Mouse (Mus musculus): Measurements from ENCODE around the gene Mob3b. TPM values are rescaled to one million over a fixed set of nuclear protein-coding genes. Genes with fewer than 3 reads are reported as not detected.
A peak's percentile ranks its signal among the peaks of the same experiment; 100 is the strongest.

Gene Mob3b
- polyA plus RNA-seq (2015; fragmentation: Nextera tagmentation; extraction: Ambion mirVana): 2.8 and 3.9 TPM in 2 replicates

DNA sequence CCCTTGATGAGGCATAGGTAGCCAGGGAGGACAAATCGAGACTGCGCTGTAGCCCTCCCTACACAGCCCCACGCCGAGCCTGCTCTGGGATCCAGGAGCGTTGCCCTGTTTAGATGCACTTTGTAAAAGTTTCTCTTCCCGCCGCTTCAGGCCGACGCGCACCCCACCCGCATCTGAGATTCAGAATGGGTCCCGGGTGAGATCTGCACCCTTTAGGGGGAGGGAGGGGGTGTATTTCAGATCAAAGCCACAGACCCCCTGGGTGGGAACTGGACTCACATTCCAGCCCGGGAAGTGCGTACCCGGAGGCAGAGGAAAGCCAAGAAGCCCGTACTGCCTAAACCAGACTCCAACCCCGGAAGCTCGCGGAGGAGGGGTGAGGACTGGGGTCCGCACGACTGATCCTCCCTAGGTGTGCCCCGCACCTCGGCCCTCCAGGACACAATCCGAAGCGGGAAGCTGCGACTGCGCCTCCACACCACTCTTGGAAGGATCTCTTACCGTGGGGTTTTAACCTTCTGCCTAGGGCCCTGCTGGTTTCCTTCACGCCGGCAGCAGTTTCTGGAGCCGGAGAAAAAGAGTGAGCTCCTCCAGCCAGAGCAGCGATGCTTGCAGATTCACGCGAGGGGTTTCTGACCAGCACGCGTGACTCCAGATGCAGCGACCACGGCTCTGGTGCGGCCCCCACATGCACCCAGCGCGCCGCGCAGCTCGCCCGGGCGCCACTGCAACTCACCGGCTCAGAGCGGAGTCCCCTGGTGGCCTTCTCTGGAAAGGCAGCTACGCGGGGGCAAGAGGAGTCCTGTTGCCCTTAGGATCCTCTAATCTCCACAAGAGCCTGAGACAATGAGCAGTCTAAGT is at the start of gene Mob3b:
Gene Mob3b (minus strand): TSS at position 734 of the 861 bp plus-strand sequence.
- H3K36me3 ChIP-seq (ENCODE audit: control insufficient read depth, insufficient read depth, low read length): no peaks in the 10 kb centered on the region
- H3K9ac ChIP-seq (ENCODE audit: low read depth, low read length): peak within 1 kb of the TSS; percentile 66
- peak within 1 kb of the TSS; percentile 100 for H3K4me2 ChIP-seq (ENCODE audit: low read length)
- H3K27me3 ChIP-seq (ENCODE audit: control insufficient read depth, insufficient read depth, low read depth, low read length): no peaks in the 10 kb centered on the region; the same call in none of the 2 replicates
- peaks cover 9% of the 10 kb centered on the region; the same call in 1 of the 2 replicates for H3K4me1 ChIP-seq (ENCODE audit: control insufficient read depth, insufficient read depth, low read length)
- H3K4me3 ChIP-seq (ENCODE audit: low read depth, low read length): peak within 1 kb of the TSS; percentile 65
- WGBS: under 1% methylated on average over 50 of the region's 50 CpGs
- ATAC-seq: peak; percentile 88
- H3K27ac ChIP-seq (ENCODE audit: low read length): peak within 1 kb of the TSS; percentile 41; the same call in 1 of the 2 replicates
- no peaks in the 10 kb centered on the region for H3K9me3 ChIP-seq (replicated peaks; ENCODE audit: control insufficient read depth, low read length, poor library complexity, severe bottlenecking)

GRCm38 (mm10) chr4:35204659-35205058 is 47.4 kb upstream of the Mob3b start:
- H3K4me2 ChIP-seq (ENCODE audit: low read length): no peak overlapping the region
- H3K9ac ChIP-seq (ENCODE audit: low read depth, low read length): no peak overlapping the region
- H3K4me1 ChIP-seq (ENCODE audit: control insufficient read depth, insufficient read depth, low read length): no peaks in the 10 kb centered on the region
- ATAC-seq: no peak
- H3K27ac ChIP-seq (ENCODE audit: low read length): no peak overlapping the region
- H3K9me3 ChIP-seq (replicated peaks; ENCODE audit: control insufficient read depth, low read length, poor library complexity, severe bottlenecking): no peaks in the 10 kb centered on the region
- H3K4me3 ChIP-seq (ENCODE audit: low read depth, low read length): no peak overlapping the region
- H3K36me3 ChIP-seq (ENCODE audit: control insufficient read depth, insufficient read depth, low read length): peaks cover 16% of the 10 kb centered on the region
- WGBS: 75% methylated on average over 7 of the region's 7 CpGs
- no peaks in the 10 kb centered on the region for H3K27me3 ChIP-seq (ENCODE audit: control insufficient read depth, insufficient read depth, low read depth, low read length)

DNA sequence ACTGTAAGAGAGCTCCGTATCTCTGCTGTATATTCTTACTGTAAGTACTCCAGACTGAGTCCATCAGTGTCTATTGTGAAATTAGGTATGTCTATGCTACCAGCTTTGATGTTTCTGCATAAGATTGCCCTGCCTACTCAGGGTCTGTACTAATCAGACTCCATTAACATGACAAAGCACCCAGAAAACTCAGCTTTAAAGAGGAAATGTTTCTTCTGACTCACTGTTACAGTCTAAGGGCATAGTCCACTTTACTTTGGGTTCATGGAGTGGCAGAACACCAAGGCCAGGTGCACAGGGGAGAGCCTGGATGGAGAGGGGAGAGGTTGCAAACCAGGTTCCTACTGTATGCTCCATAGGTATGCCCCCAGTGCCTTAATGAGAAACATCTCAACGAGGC is 46.4 kb upstream of the Mob3b start:
- Histone ChIP-seq H3K4me2 (ENCODE audit: low read length) (no peak overlapping the region), H3K4me3 (ENCODE audit: low read depth, low read length) (no peak overlapping the region), H3K9me3 (replicated peaks; ENCODE audit: control insufficient read depth, low read length, poor library complexity, severe bottlenecking) (no peaks in the 10 kb centered on the region), H3K9ac (ENCODE audit: low read depth, low read length) (no peak overlapping the region), H3K27me3 (ENCODE audit: control insufficient read depth, insufficient read depth, low read depth, low read length) (no peaks in the 10 kb centered on the region), H3K4me1 (ENCODE audit: control insufficient read depth, insufficient read depth, low read length) (no peaks in the 10 kb centered on the region), H3K27ac (ENCODE audit: low read length) (no peak overlapping the region), H3K36me3 (ENCODE audit: control insufficient read depth, insufficient read depth, low read length) (peaks cover 16% of the 10 kb centered on the region)
- WGBS: 96% methylated on average over 2 of the region's 2 CpGs
- no peak for ATAC-seq

DNA sequence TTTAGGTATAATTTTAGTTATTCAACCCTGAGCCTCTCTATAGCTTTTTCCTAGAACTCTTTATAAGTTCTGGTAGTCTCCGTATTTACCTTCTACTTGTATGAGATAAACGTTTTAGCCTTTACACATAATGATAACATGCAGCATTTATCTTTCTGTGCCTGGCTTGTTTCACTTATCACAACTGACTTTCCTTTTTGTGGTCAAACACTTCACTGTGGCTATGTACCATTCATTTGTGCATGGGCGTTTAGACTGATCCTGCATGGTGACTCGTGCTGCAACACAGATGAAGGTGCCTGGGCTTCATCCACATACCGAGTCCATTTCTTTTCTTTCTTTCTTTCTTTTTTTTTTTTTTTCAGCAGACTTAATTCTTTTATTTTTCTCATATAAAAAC is 44.4 kb upstream of the Mob3b start:
- no peak overlapping the region for H3K27ac ChIP-seq (ENCODE audit: low read length)
- ATAC-seq: no peak
- no peaks in the 10 kb centered on the region for H3K27me3 ChIP-seq (ENCODE audit: control insufficient read depth, insufficient read depth, low read depth, low read length)
- H3K4me1 ChIP-seq (ENCODE audit: control insufficient read depth, insufficient read depth, low read length): no peaks in the 10 kb centered on the region
- 98% methylated on average over 5 of the region's 5 CpGs for WGBS
- H3K9ac ChIP-seq (ENCODE audit: low read depth, low read length): no peak overlapping the region
- no peak overlapping the region for H3K4me3 ChIP-seq (ENCODE audit: low read depth, low read length)
- peaks cover 16% of the 10 kb centered on the region for H3K36me3 ChIP-seq (ENCODE audit: control insufficient read depth, insufficient read depth, low read length)
- H3K4me2 ChIP-seq (ENCODE audit: low read length): no peak overlapping the region
- no peaks in the 10 kb centered on the region for H3K9me3 ChIP-seq (replicated peaks; ENCODE audit: control insufficient read depth, low read length, poor library complexity, severe bottlenecking)

GRCm38 (mm10) chr4:35192725-35193124 is 35.4 kb upstream of the Mob3b start:
- Histone ChIP-seq H3K9me3 (replicated peaks; ENCODE audit: control insufficient read depth, low read length, poor library complexity, severe bottlenecking) (no peaks in the 10 kb centered on the region), H3K4me2 (ENCODE audit: low read length) (no peak overlapping the region), H3K27ac (ENCODE audit: low read length) (no peak overlapping the region), H3K9ac (ENCODE audit: low read depth, low read length) (no peak overlapping the region), H3K4me3 (ENCODE audit: low read depth, low read length) (no peak overlapping the region), H3K27me3 (ENCODE audit: control insufficient read depth, insufficient read depth, low read depth, low read length) (no peaks in the 10 kb centered on the region), H3K4me1 (ENCODE audit: control insufficient read depth, insufficient read depth, low read length) (no peaks in the 10 kb centered on the region), H3K36me3 (ENCODE audit: control insufficient read depth, insufficient read depth, low read length) (peaks cover 4% of the 10 kb centered on the region; the same call in 1 of the 2 replicates)
- peak; percentile 32; the same call in 1 of the 2 replicates for ATAC-seq
- WGBS: 40% methylated on average over 7 of the region's 7 CpGs

DNA sequence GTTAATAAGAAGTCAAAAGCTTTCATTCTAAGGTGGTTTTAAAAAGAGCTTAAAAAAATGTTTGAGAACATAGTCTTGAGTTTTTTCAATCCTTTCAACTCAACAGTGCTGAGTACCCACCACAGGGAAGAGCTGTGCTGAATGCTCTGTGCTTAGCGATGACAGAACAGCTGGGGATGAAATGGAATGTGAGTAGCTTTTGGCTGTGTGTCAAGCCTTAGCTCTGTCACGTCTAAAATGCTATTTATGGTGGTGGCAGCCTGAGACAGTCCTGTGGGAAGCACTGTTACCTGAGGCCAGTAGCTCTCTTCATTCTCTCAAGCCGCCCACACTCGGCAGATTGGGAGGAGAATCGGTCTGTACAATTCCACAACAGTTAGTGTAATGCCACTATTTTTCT is 32.5 kb upstream of the Mob3b start:
- Histone ChIP-seq H3K36me3 (ENCODE audit: control insufficient read depth, insufficient read depth, low read length) (peaks cover 4% of the 10 kb centered on the region; the same call in 1 of the 2 replicates), H3K4me1 (ENCODE audit: control insufficient read depth, insufficient read depth, low read length) (no peaks in the 10 kb centered on the region)

DNA sequence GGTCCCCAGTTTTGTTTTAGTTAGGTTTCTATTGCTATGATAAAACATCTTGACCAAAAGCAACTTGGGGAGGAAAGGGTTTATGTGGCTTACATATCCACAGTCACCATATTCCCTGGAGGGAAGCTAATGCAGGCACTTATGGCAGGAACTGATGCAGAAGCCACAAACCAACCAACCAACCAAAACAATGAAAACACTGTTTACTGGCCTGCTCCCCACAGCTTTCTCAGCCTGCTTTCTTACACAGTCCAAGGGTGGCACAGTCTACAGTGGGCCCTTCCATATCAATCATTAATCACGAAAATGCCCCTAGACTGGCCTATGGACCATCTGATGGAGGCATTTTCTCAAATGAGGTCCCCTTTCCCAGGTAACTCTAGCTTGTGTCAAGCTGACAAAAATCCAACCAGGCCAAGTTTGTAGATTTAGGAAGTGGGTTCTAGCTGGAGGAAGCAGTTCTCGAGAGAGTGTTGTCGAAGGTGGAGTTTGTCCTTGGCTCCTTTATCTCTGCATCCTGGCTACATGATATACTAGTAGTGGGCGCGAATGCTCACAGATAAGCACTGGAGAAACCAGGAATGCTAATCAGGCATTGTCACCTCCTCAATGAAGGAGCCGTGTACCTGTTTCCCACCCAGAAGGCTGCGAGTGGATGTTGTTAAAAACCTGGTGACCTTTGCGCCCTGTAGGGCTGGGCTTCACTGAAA is 30.5 kb upstream of the Mob3b start:
- Histone ChIP-seq H3K9me3 (replicated peaks; ENCODE audit: control insufficient read depth, low read length, poor library complexity, severe bottlenecking) (no peaks in the 10 kb centered on the region), H3K4me3 (ENCODE audit: low read depth, low read length) (no peak overlapping the region), H3K27me3 (ENCODE audit: control insufficient read depth, insufficient read depth, low read depth, low read length) (no peaks in the 10 kb centered on the region), H3K4me2 (ENCODE audit: low read length) (no peak overlapping the region), H3K4me1 (ENCODE audit: control insufficient read depth, insufficient read depth, low read length) (no peaks in the 10 kb centered on the region), H3K9ac (ENCODE audit: low read depth, low read length) (no peak overlapping the region), H3K36me3 (ENCODE audit: control insufficient read depth, insufficient read depth, low read length) (no peaks in the 10 kb centered on the region), H3K27ac (ENCODE audit: low read length) (no peak overlapping the region)
- 96% methylated on average over 8 of the region's 8 CpGs for WGBS
- no peak for ATAC-seq

More for the DNA sequence above, 32.5 kb upstream of the Mob3b start:
- Histone ChIP-seq H3K4me2 (ENCODE audit: low read length) (no peak overlapping the region), H3K9ac (ENCODE audit: low read depth, low read length) (no peak overlapping the region), H3K4me3 (ENCODE audit: low read depth, low read length) (no peak overlapping the region), H3K27me3 (ENCODE audit: control insufficient read depth, insufficient read depth, low read depth, low read length) (no peaks in the 10 kb centered on the region), H3K9me3 (replicated peaks; ENCODE audit: control insufficient read depth, low read length, poor library complexity, severe bottlenecking) (no peaks in the 10 kb centered on the region), H3K27ac (ENCODE audit: low read length) (no peak overlapping the region)
- ATAC-seq: no peak
- 71% methylated on average over 5 of the region's 5 CpGs for WGBS

GRCm38 (mm10) chr4:35177926-35178645 is 20.8 kb upstream of the Mob3b start:
- WGBS: 71% methylated on average over 12 of the region's 12 CpGs
- no peaks in the 10 kb centered on the region for H3K9me3 ChIP-seq (replicated peaks; ENCODE audit: control insufficient read depth, low read length, poor library complexity, severe bottlenecking)
- no peak overlapping the region for H3K27ac ChIP-seq (ENCODE audit: low read length)
- ATAC-seq: no peak
- no peaks in the 10 kb centered on the region for H3K27me3 ChIP-seq (ENCODE audit: control insufficient read depth, insufficient read depth, low read depth, low read length)
- no peak overlapping the region for H3K4me2 ChIP-seq (ENCODE audit: low read length)
- no peak overlapping the region for H3K9ac ChIP-seq (ENCODE audit: low read depth, low read length)
- no peaks in the 10 kb centered on the region for H3K36me3 ChIP-seq (ENCODE audit: control insufficient read depth, insufficient read depth, low read length)
- no peaks in the 10 kb centered on the region for H3K4me1 ChIP-seq (ENCODE audit: control insufficient read depth, insufficient read depth, low read length)
- no peak overlapping the region for H3K4me3 ChIP-seq (ENCODE audit: low read depth, low read length)

Measured in midbrain, embryonic 16.5 days (tissue).